Mouse (Mus musculus): ENCODE data around the gene Chd3. TPM values are rescaled to one million over a fixed set of nuclear protein-coding genes. Genes with fewer than 3 reads are reported as not detected.

The Chd3 gene
- polyA plus RNA-seq, 1 experiment from 2014 or later = 39.9 TPM

GRCm38 (mm10) chr11:69366855-69367615 lies 2.2 kb downstream of the Chd3 start:
- no peaks in the 10 kb centered on the region for H3K27me3 ChIP-seq (replicated peaks)
- H3K4me1 ChIP-seq (replicated peaks) = peaks cover 47% of the 10 kb centered on the region
- peak overlapping the region; percentile 100 for H3K9ac ChIP-seq
- no peaks in the 10 kb centered on the region for H3K9me3 ChIP-seq
- no peak for ATAC-seq
- 0% methylated on average over 22 of the region's 22 CpGs for WGBS
- H3K4me3 ChIP-seq (replicated peaks) = peak overlapping the region; percentile 87
- peak overlapping the region; percentile 99 for H3K27ac ChIP-seq
- peak overlapping the region; percentile 91 for H3K4me2 ChIP-seq (replicated peaks)
- H3K36me3 ChIP-seq = peaks cover 7% of the 10 kb centered on the region; the same call in 1 of the 2 replicates

DNA sequence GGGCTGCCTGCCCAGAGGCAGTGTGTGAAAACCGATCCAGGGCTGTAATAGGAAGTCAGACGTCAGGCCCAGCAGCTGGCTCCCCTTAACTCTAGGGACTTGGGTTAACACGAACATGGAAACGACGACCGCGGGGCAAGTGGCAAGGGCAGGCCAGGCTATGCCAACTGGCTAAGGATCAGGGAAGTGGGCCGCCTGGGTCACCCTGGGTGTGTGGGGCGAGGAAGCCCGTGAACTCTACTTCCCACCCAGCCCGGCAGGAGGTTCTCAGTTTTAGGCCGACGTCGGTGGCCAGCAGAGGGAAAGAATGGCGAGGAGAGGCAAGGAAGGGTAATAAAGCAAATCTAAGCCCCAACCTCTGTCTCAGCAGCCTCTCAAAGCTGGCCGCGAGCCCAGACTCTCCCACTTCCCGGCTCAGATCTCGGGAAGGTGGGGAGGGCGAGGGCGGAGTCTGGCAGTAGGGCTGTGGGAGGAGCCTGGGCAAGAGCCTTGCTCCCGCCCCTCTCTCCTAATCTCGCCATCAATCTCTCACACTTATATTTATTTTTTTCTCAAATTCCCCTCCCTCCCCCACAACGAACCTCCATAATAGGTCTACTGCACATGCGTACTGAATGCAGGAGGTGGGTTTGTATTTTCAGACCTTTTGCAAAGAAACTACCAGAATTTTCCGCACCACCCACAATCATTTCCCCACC lies 2.9 kb downstream of the Chd3 start:
- ATAC-seq = peak; percentile 87
- 0% methylated on average over 26 of the region's 26 CpGs for WGBS
- H3K4me1 ChIP-seq (replicated peaks) = peaks cover 39% of the 10 kb centered on the region
- H3K27me3 ChIP-seq (replicated peaks) = no peaks in the 10 kb centered on the region
- peak overlapping the region; percentile 87 for H3K4me3 ChIP-seq (replicated peaks)
- no peaks in the 10 kb centered on the region for H3K9me3 ChIP-seq
- peaks cover 7% of the 10 kb centered on the region; the same call in 1 of the 2 replicates for H3K36me3 ChIP-seq
- peak overlapping the region; percentile 58 for H3K9ac ChIP-seq
- H3K27ac ChIP-seq = peak overlapping the region; percentile 99
- peak overlapping the region; percentile 91 for H3K4me2 ChIP-seq (replicated peaks)

DNA sequence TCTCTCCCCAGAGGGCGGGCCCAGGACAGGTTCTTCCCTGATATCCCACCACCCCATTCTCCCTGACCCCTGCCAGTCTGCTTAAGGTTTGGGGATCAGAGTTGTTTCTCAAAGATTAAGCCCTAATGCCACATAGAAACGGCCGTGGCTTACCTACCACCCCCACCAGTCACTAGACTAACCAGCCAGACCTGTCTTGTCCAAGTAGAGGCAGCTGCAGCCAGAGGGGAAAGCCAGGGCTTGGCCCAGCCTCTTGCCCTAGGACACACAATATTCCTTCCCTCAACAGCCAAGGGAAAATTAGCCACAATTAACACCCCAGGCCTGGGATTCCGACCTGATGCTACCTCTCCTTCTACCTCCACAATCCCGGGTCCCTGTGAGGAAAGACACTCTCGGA lies 3.5 kb downstream of the Chd3 start:
- peak overlapping the region; percentile 91 for H3K4me2 ChIP-seq (replicated peaks)
- H3K4me3 ChIP-seq (replicated peaks) = peak overlapping the region; percentile 37
- H3K36me3 ChIP-seq = peaks cover 13% of the 10 kb centered on the region
- WGBS = 13% methylated on average over 6 of the region's 6 CpGs
- no peaks in the 10 kb centered on the region for H3K9me3 ChIP-seq
- peaks cover 34% of the 10 kb centered on the region for H3K4me1 ChIP-seq (replicated peaks)
- peak overlapping the region; percentile 97 for H3K27ac ChIP-seq
- H3K9ac ChIP-seq = peak overlapping the region; percentile 58
- no peaks in the 10 kb centered on the region for H3K27me3 ChIP-seq (replicated peaks)
- ATAC-seq = peak; percentile 18

DNA sequence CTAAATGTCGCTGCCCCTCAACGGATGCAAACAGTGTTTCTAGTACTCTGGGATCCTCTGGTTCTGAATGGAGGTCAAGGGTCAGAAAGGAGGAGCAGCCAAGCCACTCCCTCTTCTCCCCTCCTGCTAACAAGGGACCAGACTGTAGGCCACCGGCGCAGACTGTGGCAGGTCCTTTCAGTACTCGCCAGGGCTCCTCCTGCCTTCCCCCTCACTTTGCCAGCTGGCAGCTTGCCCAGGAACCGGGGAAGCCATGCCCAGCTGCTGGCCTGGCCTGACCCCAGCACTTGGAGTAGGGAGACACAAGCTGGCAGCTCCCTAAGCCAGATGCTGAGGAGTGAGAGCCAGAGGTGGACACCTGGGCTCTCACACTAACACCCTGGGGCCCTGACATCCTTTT lies 4.3 kb downstream of the Chd3 start:
- Histone ChIP-seq H3K27ac (peak overlapping the region; percentile 97), H3K9ac (peak overlapping the region; percentile 58), H3K27me3 (replicated peaks) (no peaks in the 10 kb centered on the region), H3K9me3 (no peaks in the 10 kb centered on the region), H3K4me2 (replicated peaks) (peak overlapping the region; percentile 91), H3K4me3 (replicated peaks) (peak overlapping the region; percentile 14), H3K4me1 (replicated peaks) (peaks cover 32% of the 10 kb centered on the region), H3K36me3 (peaks cover 21% of the 10 kb centered on the region)
- peak; percentile 34 for ATAC-seq
- 1% methylated on average over 6 of the region's 6 CpGs for WGBS

GRCm38 (mm10) chr11:69364376-69364775 lies 4.8 kb downstream of the Chd3 start:
- Histone ChIP-seq H3K36me3 (peaks cover 26% of the 10 kb centered on the region), H3K27me3 (replicated peaks) (no peaks in the 10 kb centered on the region), H3K9me3 (no peaks in the 10 kb centered on the region), H3K4me2 (replicated peaks) (peak overlapping the region; percentile 91), H3K9ac (0 out of 2 replicates have a peak overlapping the region, but pooled peaks have one; percentile 58), H3K4me3 (replicated peaks) (peak overlapping the region; percentile 14; the same call in 1 of the 2 replicates), H3K4me1 (replicated peaks) (peaks cover 32% of the 10 kb centered on the region), H3K27ac (peak overlapping the region; percentile 97)
- 37% methylated on average over 8 of the region's 8 CpGs for WGBS
- ATAC-seq = no peak

GRCm38 (mm10) chr11:69362479-69362878 lies 6.7 kb downstream of the Chd3 start:
- no peak overlapping the region for H3K27ac ChIP-seq
- H3K36me3 ChIP-seq = peaks cover 42% of the 10 kb centered on the region
- no peak overlapping the region for H3K4me3 ChIP-seq (replicated peaks)
- no peak overlapping the region for H3K9ac ChIP-seq
- H3K9me3 ChIP-seq = no peaks in the 10 kb centered on the region
- H3K27me3 ChIP-seq (replicated peaks) = no peaks in the 10 kb centered on the region
- H3K4me2 ChIP-seq (replicated peaks) = no peak overlapping the region
- 83% methylated on average over 2 of the region's 2 CpGs for WGBS
- ATAC-seq = no peak
- H3K4me1 ChIP-seq (replicated peaks) = peaks cover 27% of the 10 kb centered on the region

- Histone ChIP-seq H3K27me3 (replicated peaks) (no peaks in the 10 kb centered on the region), H3K4me1 (replicated peaks) (peaks cover 27% of the 10 kb centered on the region), H3K36me3 (peaks cover 46% of the 10 kb centered on the region), H3K4me2 (replicated peaks) (no peak overlapping the region), H3K9ac (no peak overlapping the region), H3K4me3 (replicated peaks) (no peak overlapping the region), H3K9me3 (no peaks in the 10 kb centered on the region), H3K27ac (no peak overlapping the region)
- WGBS = 73% methylated on average over 7 of the region's 7 CpGs
- ATAC-seq = no peak
Observed at GRCm38 (mm10) chr11:69362021-69362420, 7.2 kb downstream of the Chd3 start.

GRCm38 (mm10) chr11:69357690-69358089 lies 11.5 kb downstream of the Chd3 start:
- 83% methylated on average over 12 of the region's 12 CpGs for WGBS
- Histone ChIP-seq H3K27me3 (replicated peaks) (no peaks in the 10 kb centered on the region), H3K9me3 (no peaks in the 10 kb centered on the region), H3K27ac (no peak overlapping the region), H3K4me3 (replicated peaks) (no peak overlapping the region), H3K4me1 (replicated peaks) (no peaks in the 10 kb centered on the region), H3K36me3 (peaks cover 68% of the 10 kb centered on the region), H3K4me2 (replicated peaks) (no peak overlapping the region), H3K9ac (no peak overlapping the region)
- ATAC-seq = 0 out of 2 replicates have a peak, but pooled peaks have one; percentile 36

DNA sequence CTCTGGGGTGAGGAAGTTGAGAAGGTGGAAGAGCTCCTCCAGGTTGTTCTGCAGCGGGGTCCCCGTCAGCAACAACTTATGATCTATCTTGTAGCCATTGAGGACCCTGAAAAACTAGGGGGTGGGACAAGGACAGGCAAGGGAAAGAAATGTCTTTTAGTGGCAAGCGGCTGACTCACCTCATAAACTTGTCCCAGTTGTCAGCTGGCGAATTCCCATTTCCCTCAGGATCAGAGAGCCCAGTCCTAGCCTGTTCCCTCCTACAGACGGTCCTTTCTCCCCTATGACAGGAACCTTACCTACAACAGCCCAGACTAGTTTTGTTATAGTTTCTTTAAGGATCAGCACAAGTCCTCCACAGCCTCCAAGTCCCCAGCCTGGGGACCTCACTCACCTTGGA lies 12.7 kb downstream of the Chd3 start:
- Histone ChIP-seq H3K4me2 (replicated peaks) (no peak overlapping the region), H3K27me3 (replicated peaks) (no peaks in the 10 kb centered on the region), H3K4me1 (replicated peaks) (no peaks in the 10 kb centered on the region), H3K9me3 (no peaks in the 10 kb centered on the region), H3K9ac (no peak overlapping the region), H3K36me3 (peaks cover 75% of the 10 kb centered on the region), H3K27ac (no peak overlapping the region), H3K4me3 (replicated peaks) (no peak overlapping the region)
- no peak for ATAC-seq
- WGBS = 89% methylated on average over 5 of the region's 5 CpGs

- Histone ChIP-seq H3K36me3 (peaks cover 66% of the 10 kb centered on the region), H3K9me3 (no peaks in the 10 kb centered on the region), H3K4me1 (replicated peaks) (0 out of 2 replicates have a peak, but pooled peaks cover 1% of the 10 kb centered on the region), H3K9ac (no peak overlapping the region), H3K27me3 (replicated peaks) (no peaks in the 10 kb centered on the region), H3K4me3 (replicated peaks) (no peak overlapping the region), H3K27ac (no peak overlapping the region), H3K4me2 (replicated peaks) (no peak overlapping the region)
- ATAC-seq = no peak
- 89% methylated on average over 26 of the region's 26 CpGs for WGBS
Observed at GRCm38 (mm10) chr11:69346441-69346840, 22.8 kb downstream of the Chd3 start.

GRCm38 (mm10) chr11:69340161-69341131 lies 28.8 kb downstream of the Chd3 start, which contains the start of gene Rnf227:
TSS of gene Rnf227 (plus strand) at chr11:69340461.
- Histone ChIP-seq H3K36me3 (peaks cover 15% of the 10 kb centered on the region), H3K4me3 (replicated peaks) (peak within 1 kb of the TSS; percentile 56), H3K4me1 (replicated peaks) (peaks cover 17% of the 10 kb centered on the region), H3K9me3 (no peaks in the 10 kb centered on the region), H3K27me3 (replicated peaks) (no peaks in the 10 kb centered on the region), H3K27ac (peak within 1 kb of the TSS; percentile 73), H3K9ac (peak within 1 kb of the TSS; percentile 65), H3K4me2 (replicated peaks) (peak within 1 kb of the TSS; percentile 98)
- WGBS = 2% methylated on average over 99 of the region's 99 CpGs
- ATAC-seq = peak; percentile 92

Measured in intestine, embryonic 15.5 days (tissue).